Mouse (Mus musculus) testis, adult 2 months (tissue): ENCODE measurements around the gene Gm498. TPM values are rescaled to one million over a fixed set of nuclear protein-coding genes. Genes with fewer than 3 reads are reported as not detected.

Source experiments
- H3K27ac ChIP-seq: fragments of 200-500 bp; 2 replicates; pipeline ENCODE4 v1.5.1; 2012; ENCODE audit warnings: low read depth, low read length; ENCODE audit not compliant: control insufficient read depth, insufficient read depth
- H3K27me3 ChIP-seq: fragments of 200-500 bp; 2 replicates; pipeline ENCODE4 v1.6.1; 2012; ENCODE audit warnings: mild to moderate bottlenecking, low read length, moderate library complexity; ENCODE audit not compliant: control insufficient read depth, insufficient read depth
- H3K36me3 ChIP-seq: fragments of 200-500 bp; 2 replicates; pipeline ENCODE4 v1.6.1; 2012; ENCODE audit warnings: mild to moderate bottlenecking, low read length; ENCODE audit not compliant: control insufficient read depth, insufficient read depth
- H3K4me1 ChIP-seq: fragments of 200-500 bp; 2 replicates; pipeline ENCODE4 v1.6.1; 2012; ENCODE audit warnings: low read length; ENCODE audit not compliant: control insufficient read depth, insufficient read depth
- H3K4me3 ChIP-seq: fragments of 200-500 bp; 2 replicates; pipeline ENCODE4 v1.5.1; 2012; ENCODE audit warnings: low read depth, mild to moderate bottlenecking, low read length, moderate library complexity, mixed read lengths; ENCODE audit not compliant: control insufficient read depth
- CTCF ChIP-seq: fragments of 200-500 bp; IDR thresholded peaks from 2 replicates; pipeline ENCODE4 v1.5.1; 2012; ENCODE audit warnings: low read depth, mild to moderate bottlenecking, inconsistent platforms, low read length, moderate library complexity; ENCODE audit not compliant: control insufficient read depth, insufficient read depth, insufficient replicate concordance
- POLR2A ChIP-seq: fragments of 200-500 bp; IDR thresholded peaks from 2 replicates; pipeline ENCODE4 v1.6.1; 2012; ENCODE audit warnings: low read depth, mild to moderate bottlenecking, inconsistent platforms, low read length, moderate library complexity; ENCODE audit not compliant: control insufficient read depth
- polyA plus RNA-seq: library from polyadenylated mRNA; depleted of rRNA; stranded (reverse); fragments of >200 nt; gene quantifications from 2 replicates; pipeline ENCODE4 v1.2.3, GENCODE M21; 2012

The Gm498 gene
- polyA plus RNA-seq, 1 experiment: 242 TPM

DNA sequence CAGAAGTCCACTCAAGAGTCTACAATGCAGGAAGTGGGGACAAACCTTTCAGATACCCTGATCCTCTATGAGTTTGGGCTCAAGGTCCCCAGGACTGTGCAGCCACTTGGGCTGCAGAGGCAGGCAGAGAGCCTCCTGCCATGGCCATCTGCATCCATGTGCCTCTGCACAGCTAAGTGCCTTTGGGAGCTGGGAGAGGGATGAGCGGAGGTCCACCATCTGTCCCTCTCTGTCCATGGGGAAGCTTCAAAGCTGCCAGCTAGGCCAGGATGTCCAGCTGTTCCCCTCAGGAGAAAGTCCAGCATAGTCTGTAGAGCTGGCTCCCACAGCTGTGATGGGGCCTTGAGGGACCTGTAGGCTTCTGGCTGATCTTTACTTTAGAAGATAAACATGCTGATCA, 38.5 kb downstream of the Gm498 start:
- H3K27me3 ChIP-seq: no peaks in the 10 kb centered on the region
- H3K4me3 ChIP-seq: no peak overlapping the region
- no peaks in the 10 kb centered on the region for H3K4me1 ChIP-seq
- H3K36me3 ChIP-seq: no peaks in the 10 kb centered on the region
- H3K27ac ChIP-seq: no peak overlapping the region
- TF ChIP-seq POLR2A (no peak), CTCF (no peak)

DNA sequence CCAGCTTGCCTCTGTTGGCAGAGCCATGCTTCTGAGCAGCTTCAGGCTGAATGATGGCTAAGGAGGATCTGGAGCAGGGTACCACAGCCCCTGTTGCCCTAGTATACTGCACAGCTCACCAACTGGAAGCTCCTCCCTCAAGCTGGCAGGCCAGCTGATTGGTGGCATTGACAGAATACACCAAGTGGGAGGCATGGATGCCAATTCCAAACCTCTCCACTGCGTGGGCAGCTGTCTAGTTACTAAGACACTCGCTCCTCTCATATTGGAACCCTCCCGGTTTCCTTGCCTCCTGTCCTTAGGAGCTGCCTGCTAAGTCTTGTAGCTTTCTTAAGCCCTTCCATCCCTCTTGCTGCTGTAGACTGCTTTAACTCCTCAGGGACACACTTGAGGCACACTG, 39.0 kb downstream of the Gm498 start:
- Histone ChIP-seq H3K4me1 (no peaks in the 10 kb centered on the region), H3K27ac (no peak overlapping the region), H3K27me3 (no peaks in the 10 kb centered on the region), H3K4me3 (no peak overlapping the region), H3K36me3 (no peaks in the 10 kb centered on the region)
- TF ChIP-seq CTCF (no peak), POLR2A (no peak)

DNA sequence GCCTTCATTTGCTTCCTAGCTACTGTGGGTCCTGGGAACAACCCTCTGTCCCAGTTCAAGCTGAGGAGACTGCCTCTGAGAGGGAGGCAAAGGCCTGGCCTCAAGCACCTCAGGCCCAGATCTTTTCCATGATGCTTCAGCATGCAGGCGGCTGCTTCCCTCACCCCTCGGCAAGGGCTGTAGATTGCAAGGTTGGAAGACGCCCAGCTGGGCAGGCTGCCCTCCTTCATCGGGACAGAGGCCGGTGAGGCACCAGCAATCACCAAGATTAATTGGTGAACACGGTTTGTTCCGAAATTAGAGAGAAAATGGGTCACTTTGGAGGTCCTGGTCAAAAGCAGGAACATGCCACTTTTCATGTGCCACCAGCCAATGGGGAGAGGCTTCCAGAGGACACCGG, 47.0 kb downstream of the Gm498 start:
- Histone ChIP-seq H3K36me3 (no peaks in the 10 kb centered on the region), H3K4me3 (no peak overlapping the region), H3K27ac (no peak overlapping the region), H3K27me3 (no peaks in the 10 kb centered on the region), H3K4me1 (no peaks in the 10 kb centered on the region)
- no peak for TF ChIP-seq CTCF

DNA sequence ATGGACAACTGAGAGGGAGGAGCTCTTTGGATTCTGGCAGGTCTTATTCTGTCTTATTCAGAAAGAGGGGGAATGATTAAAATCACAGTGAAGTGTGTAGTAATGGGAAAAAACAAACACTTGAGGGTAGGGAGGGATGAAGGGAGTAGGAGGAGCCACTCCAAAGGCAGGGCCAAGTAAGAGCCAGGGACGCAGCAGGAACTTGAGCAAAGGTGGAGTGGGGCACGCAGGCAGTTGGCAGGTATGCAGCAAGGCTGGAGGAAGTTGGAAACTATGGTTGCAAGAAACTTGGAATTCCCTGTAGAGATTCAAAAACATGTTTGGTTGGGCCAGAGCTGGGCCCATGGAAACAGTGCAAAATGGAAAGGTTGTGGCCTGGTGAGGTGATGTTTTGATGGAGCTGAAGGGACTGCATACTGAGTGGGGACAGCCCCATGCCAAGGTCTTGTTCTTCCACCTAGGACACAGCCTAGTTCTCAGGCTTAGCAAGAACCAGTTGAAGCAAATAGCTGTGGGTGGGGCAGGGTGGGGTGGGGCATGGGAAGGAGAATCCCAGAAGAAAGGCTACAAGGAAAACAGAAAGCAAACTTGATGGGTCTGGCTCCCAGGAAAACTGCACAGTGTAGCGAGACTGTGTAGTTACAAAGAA, 52.5 kb downstream of the Gm498 start:
- Histone ChIP-seq H3K36me3 (no peaks in the 10 kb centered on the region), H3K27ac (no peak overlapping the region), H3K4me1 (no peaks in the 10 kb centered on the region), H3K27me3 (no peaks in the 10 kb centered on the region), H3K4me3 (no peak overlapping the region)
- no peak for TF ChIP-seq POLR2A
- no peak for TF ChIP-seq CTCF

DNA sequence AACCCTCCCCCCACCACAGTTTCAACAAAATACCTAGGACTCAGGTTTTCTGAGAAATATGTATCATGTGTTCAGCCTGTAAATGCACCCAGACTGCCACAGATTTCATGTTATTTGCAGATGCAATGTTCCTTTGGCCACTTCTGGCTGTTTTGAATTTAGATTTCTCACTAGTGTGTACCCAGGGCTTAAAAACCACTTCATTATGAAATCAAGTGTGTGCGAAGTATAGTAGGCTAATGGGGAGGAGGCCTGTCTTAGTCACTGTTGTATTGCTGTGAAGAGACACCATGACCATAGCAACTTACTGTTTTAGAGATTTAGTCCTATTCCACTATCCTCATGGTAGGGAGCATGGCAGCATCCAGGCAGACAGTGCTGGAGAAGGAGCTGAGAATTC, 63.3 kb downstream of the Gm498 start:
- no peak overlapping the region for H3K27ac ChIP-seq
- H3K36me3 ChIP-seq: no peaks in the 10 kb centered on the region
- H3K27me3 ChIP-seq: no peaks in the 10 kb centered on the region
- H3K4me3 ChIP-seq: no peak overlapping the region
- H3K4me1 ChIP-seq: no peaks in the 10 kb centered on the region
- no peak for TF ChIP-seq CTCF
- TF ChIP-seq POLR2A: no peak

DNA sequence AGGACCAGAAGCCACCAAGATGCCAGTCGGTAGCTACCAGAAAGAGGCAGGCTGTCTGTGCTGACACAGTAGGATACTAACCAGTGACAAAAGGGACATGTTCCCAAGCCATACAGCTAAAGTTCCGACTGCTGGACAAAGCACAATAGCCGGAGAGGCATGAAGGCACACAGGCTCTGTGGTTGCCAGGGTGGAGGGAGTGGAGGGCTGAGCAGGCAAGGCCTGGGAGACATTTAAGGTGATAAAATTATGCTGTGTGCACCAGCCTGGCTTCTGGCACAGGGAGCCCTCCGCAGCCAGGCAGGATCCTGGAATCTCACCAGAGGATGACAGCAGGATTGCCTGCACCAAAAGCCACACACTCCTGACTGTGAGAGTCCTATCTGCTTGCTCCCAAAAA, 72.0 kb downstream of the Gm498 start:
- no peaks in the 10 kb centered on the region for H3K36me3 ChIP-seq
- H3K4me1 ChIP-seq: no peaks in the 10 kb centered on the region
- no peaks in the 10 kb centered on the region for H3K27me3 ChIP-seq
- H3K4me3 ChIP-seq: no peak overlapping the region
- TF ChIP-seq POLR2A: no peak
- no peak for TF ChIP-seq CTCF
- no peak overlapping the region for H3K27ac ChIP-seq

DNA sequence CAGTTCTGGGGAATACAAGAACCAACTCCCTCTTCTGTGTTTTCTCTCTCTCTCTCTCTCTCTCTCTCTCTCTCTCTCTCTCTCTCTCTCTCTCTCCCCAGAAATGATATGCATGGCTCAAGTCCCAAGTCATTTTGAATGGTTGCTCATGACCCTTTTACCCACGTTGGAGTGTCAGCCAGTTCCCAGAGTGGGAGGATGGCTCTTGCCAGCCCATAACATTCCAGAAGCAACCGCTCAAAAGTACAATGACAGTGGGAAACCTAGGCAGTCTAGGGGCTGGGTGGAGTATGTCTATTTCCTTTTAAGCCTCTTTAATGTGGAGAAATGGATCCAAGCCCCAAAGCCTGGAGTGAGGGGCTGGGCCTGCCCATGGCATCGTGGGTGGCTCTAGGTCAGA, 72.8 kb downstream of the Gm498 start:
- no peak for TF ChIP-seq CTCF
- TF ChIP-seq POLR2A: no peak
- Histone ChIP-seq H3K27me3 (no peaks in the 10 kb centered on the region), H3K36me3 (no peaks in the 10 kb centered on the region), H3K4me3 (no peak overlapping the region), H3K4me1 (no peaks in the 10 kb centered on the region), H3K27ac (no peak overlapping the region)
